Mouse (Mus musculus) heart, embryonic 11.5 days (tissue): ENCODE results near the gene A430078G23Rik. TPM values are rescaled to one million over a fixed set of nuclear protein-coding genes. Genes with fewer than 3 reads are reported as not detected.

Source experiments
- polyA plus RNA-seq: library from polyadenylated mRNA; unstranded; fragments of >200 nt; fragmentation: Nextera tagmentation; extraction: Ambion mirVana; gene quantifications from 2 replicates; pipeline ENCODE4 v1.2.1, GENCODE M21; 2014

A430078G23Rik gene
- polyA plus RNA-seq, 1 experiment from 2014 or later: 0.10 TPM

Other genes starting within 250 kb of the A430078G23Rik start
- gene Insr, start 73.8 kb upstream of the A430078G23Rik start, polyA plus RNA-seq: 39.2 and 45.7 TPM in 2 replicates
- 5.3 and 6.2 TPM in 2 replicates for gene Arhgef18, start 39.6 kb downstream of the A430078G23Rik start, polyA plus RNA-seq
- 2.7 and 3.1 TPM in 2 replicates for gene Pex11g, start 114.3 kb downstream of the A430078G23Rik start, polyA plus RNA-seq
- gene Tex45, start 117.4 kb downstream of the A430078G23Rik start, polyA plus RNA-seq: not detected in 2 replicates
- gene Zfp358, start 139.7 kb downstream of the A430078G23Rik start, polyA plus RNA-seq: 11.5 and 19.7 TPM in 2 replicates
- 31.3 and 48.1 TPM in 2 replicates for gene Mcoln1, start 147.0 kb downstream of the A430078G23Rik start, polyA plus RNA-seq
- gene Pnpla6, start 162.0 kb downstream of the A430078G23Rik start, polyA plus RNA-seq: 14.0 and 15.9 TPM in 2 replicates
- 3.9 and 5.1 TPM in 2 replicates for gene C330021F23Rik, start 214.6 kb downstream of the A430078G23Rik start, polyA plus RNA-seq
- gene Camsap3, start 233.9 kb downstream of the A430078G23Rik start, polyA plus RNA-seq: 1.6 TPM in 2 replicates